ENCODE assay signal across 16 mouse cellular contexts in genomic region chr4:136652528-136652910, GRCm38 (mm10). TPM values are rescaled to one million over a fixed set of nuclear protein-coding genes. Genes with fewer than 3 reads are reported as not detected.
DNase-seq lines count a peak whose midpoint lies in the region; ATAC-seq and TF ChIP-seq lines count a peak whose summit lies in the region.
"Had no signal": no experiment of that assay in that cellular context is flagged by ENCODE, and none has a peak within 500 bp of the region (broad histone marks: within the 10 kb centered on the region; RNA-seq: fewer than 3 reads in every experiment).

No protein-coding gene starts in this region.

- no peak overlapping the region; the same call in 1 of the 2 replicates for H3K9ac ChIP-seq in liver, embryonic 11.5 days (ENCODE audit: low read depth, low read length)
- H3K9ac ChIP-seq in forebrain, embryonic 15.5 days (replicated peaks), result no peak overlapping the region
- H3K9ac ChIP-seq in midbrain, embryonic 14.5 days (replicated peaks; ENCODE audit: low read length), result 0 out of 2 replicates have a peak overlapping the region, but pooled peaks have one; percentile 14
- H3K9ac ChIP-seq in lung, postnatal 0 days (replicated peaks; ENCODE audit: low read depth), result no peak overlapping the region

- WGBS in liver, embryonic 11.5 days, result 46% methylated on average over 11 of the region's 11 CpGs
- 8% methylated on average over 11 of the region's 11 CpGs for WGBS in cerebellum, adult 2 months
- WGBS in forebrain, embryonic 15.5 days, result 61% methylated on average over 11 of the region's 11 CpGs
- WGBS in midbrain, embryonic 14.5 days, result 53% methylated on average over 11 of the region's 11 CpGs
- 63% methylated on average over 11 of the region's 11 CpGs for WGBS in lung, postnatal 0 days

- H3K4me3 ChIP-seq in liver, embryonic 11.5 days (ENCODE audit: low read depth, low read length), result no peak overlapping the region
- H3K4me3 ChIP-seq in cerebellum, adult 2 months (replicated peaks; ENCODE audit: insufficient read depth, low read depth, low read length), result no peak overlapping the region
- H3K4me3 ChIP-seq in forebrain, embryonic 15.5 days, result no peak overlapping the region
- no peak overlapping the region for H3K4me3 ChIP-seq in midbrain, embryonic 14.5 days (replicated peaks; ENCODE audit: low read depth, low read length)
- H3K4me3 ChIP-seq in lung, postnatal 0 days (ENCODE audit: low read depth, low read length), result no peak overlapping the region

- peaks cover 25% of the 10 kb centered on the region for H3K4me1 ChIP-seq in liver, embryonic 11.5 days (replicated peaks; ENCODE audit: control insufficient read depth, insufficient read depth, low read length)
- H3K4me1 ChIP-seq in cerebellum, adult 2 months (ENCODE audit: control insufficient read depth, insufficient read depth, low read length), result peaks cover 15% of the 10 kb centered on the region
- H3K4me1 ChIP-seq in forebrain, embryonic 15.5 days, result peaks cover 20% of the 10 kb centered on the region
- H3K4me1 ChIP-seq in midbrain, embryonic 14.5 days (ENCODE audit: control insufficient read depth, insufficient read depth, low read length), result peaks cover 22% of the 10 kb centered on the region
- H3K4me1 ChIP-seq in lung, postnatal 0 days (ENCODE audit: insufficient read depth, low read depth, low read length), result no peaks in the 10 kb centered on the region

- no peak for TF ChIP-seq CTCF in cerebellum, adult 2 months (IDR thresholded peaks at IDR 0.05; ENCODE audit: borderline replicate concordance, insufficient read depth, low read depth, low read length)
- no peak for TF ChIP-seq CTCF in lung, postnatal 0 days (IDR thresholded peaks at IDR 0.05)

- H3K27ac ChIP-seq in liver, embryonic 11.5 days (ENCODE audit: low read depth, low read length), result peak overlapping the region; percentile 77
- H3K27ac ChIP-seq in cerebellum, adult 2 months (ENCODE audit: insufficient read depth, low read length), result no peak overlapping the region
- H3K27ac ChIP-seq in forebrain, embryonic 15.5 days (replicated peaks), result peak overlapping the region; percentile 76
- peak overlapping the region; percentile 82 for H3K27ac ChIP-seq in midbrain, embryonic 14.5 days (replicated peaks; ENCODE audit: low read depth, low read length)
- H3K27ac ChIP-seq in lung, postnatal 0 days (ENCODE audit: low read length), result no peak overlapping the region
- H3K27ac ChIP-seq: kidney, postnatal 0 days had no signal

- H3K27me3 ChIP-seq in liver, embryonic 11.5 days (replicated peaks; ENCODE audit: control insufficient read depth, insufficient read depth, low read length), result no peaks in the 10 kb centered on the region
- H3K27me3 ChIP-seq in cerebellum, adult 2 months (ENCODE audit: control insufficient read depth, insufficient read depth, low read length), result no peaks in the 10 kb centered on the region
- H3K27me3 ChIP-seq in forebrain, embryonic 15.5 days, result no peaks in the 10 kb centered on the region
- H3K27me3 ChIP-seq in midbrain, embryonic 14.5 days (ENCODE audit: control insufficient read depth, insufficient read depth, low read length), result no peaks in the 10 kb centered on the region
- H3K27me3 ChIP-seq in lung, postnatal 0 days (replicated peaks; ENCODE audit: insufficient read depth, low read length), result no peaks in the 10 kb centered on the region

- no peak for DNase-seq in liver, embryonic 11.5 days (ENCODE audit: low spot score)
- no peak for DNase-seq in liver
- DNase-seq in cerebellum, adult 2 months, result peak; percentile 51 to 61
- peak; percentile 51 for DNase-seq in midbrain, embryonic 14.5 days
- DNase-seq in gastrocnemius, adult 18-20 months (ENCODE audit: low spot score), result no peak
- DNase-seq in lung, postnatal 0 days (ENCODE audit: low spot score), result no peak
- no peak for DNase-seq in thymus, postnatal 14 days
- DNase-seq: embryo, embryonic 11 days; lung, postnatal 10 days; spleen, adult 18-20 months; thymus, postnatal 36 days had no signal

- ATAC-seq in liver, embryonic 11.5 days (replicated peaks; ENCODE audit: low FRiP score), result no peak
- ATAC-seq in forebrain, embryonic 15.5 days (replicated peaks), result no peak
- ATAC-seq in midbrain, embryonic 14.5 days (ENCODE audit: low FRiP score, low TSS enrichment), result no peak; the same call in 1 of the 2 replicates
- no peak for ATAC-seq in lung, postnatal 0 days

- no peaks in the 10 kb centered on the region for H3K9me3 ChIP-seq in liver, embryonic 11.5 days (ENCODE audit: control insufficient read depth, low read length)
- H3K9me3 ChIP-seq in forebrain, embryonic 15.5 days, result no peaks in the 10 kb centered on the region
- H3K9me3 ChIP-seq in midbrain, embryonic 14.5 days (ENCODE audit: control insufficient read depth, low read length), result no peaks in the 10 kb centered on the region
- no peaks in the 10 kb centered on the region for H3K9me3 ChIP-seq in lung, postnatal 0 days (ENCODE audit: low read length)

- TF ChIP-seq POLR2A in cerebellum, adult 2 months (IDR thresholded peaks at IDR 0.05; ENCODE audit: borderline replicate concordance, insufficient read depth, low read length), result no peak

- 0 out of 2 replicates have a peak overlapping the region, but pooled peaks have one; percentile 1 for H3K4me2 ChIP-seq in liver, embryonic 11.5 days
- H3K4me2 ChIP-seq in forebrain, embryonic 15.5 days (replicated peaks), result no peak overlapping the region
- H3K4me2 ChIP-seq in midbrain, embryonic 14.5 days (ENCODE audit: low read length), result no peak overlapping the region
- no peak overlapping the region for H3K4me2 ChIP-seq in lung, postnatal 0 days (replicated peaks; ENCODE audit: low read depth, low read length)

- TF ChIP-seq EP300 in lung, postnatal 0 days (IDR thresholded peaks at IDR 0.05), result no peak

- H3K36me3 ChIP-seq in liver, embryonic 11.5 days (ENCODE audit: control insufficient read depth, insufficient read depth, low read length), result no peaks in the 10 kb centered on the region
- H3K36me3 ChIP-seq in forebrain, embryonic 15.5 days, result peaks cover 24% of the 10 kb centered on the region
- H3K36me3 ChIP-seq in midbrain, embryonic 14.5 days (ENCODE audit: control insufficient read depth, insufficient read depth, low read length), result peaks cover 43% of the 10 kb centered on the region
- no peaks in the 10 kb centered on the region for H3K36me3 ChIP-seq in lung, postnatal 0 days (ENCODE audit: insufficient read depth, low read length)

RNA-seq across cellular contexts. Expression of gene Lactbl1, which starts 30.1 kb away (rescaled TPM):
- polyA plus RNA-seq in liver, embryonic 11.5 days (2014; fragmentation: Nextera tagmentation; extraction: Ambion mirVana), result not detected in 2 replicates
- polyA plus RNA-seq in cerebellum, adult 2 months (2012; rRNA removed), result 0.13 and 0.21 TPM in 2 replicates
- 0.05 TPM in 1 of 2 replicates, not detected in the other for polyA plus RNA-seq in forebrain, embryonic 15.5 days (2015; fragmentation: Nextera tagmentation; extraction: Ambion mirVana)
- polyA plus RNA-seq in midbrain, embryonic 14.5 days (2014; fragmentation: Nextera tagmentation; extraction: Ambion mirVana), result not detected in 2 replicates
- total RNA-seq in gastrocnemius, adult 18-20 months (2021), result not detected
- not detected in 2 replicates for polyA plus RNA-seq in lung, postnatal 0 days (2015; fragmentation: Nextera tagmentation; extraction: Ambion mirVana)
- total RNA-seq: neutrophil, adult 5-6 weeks had no signal
- polyA plus RNA-seq: heart, postnatal 0 days; kidney, postnatal 0 days had no signal

RNA-seq across cellular contexts. Expression of gene Tex46, which starts 42.3 kb away (rescaled TPM):
- not detected in 2 replicates for polyA plus RNA-seq in liver, embryonic 11.5 days (2014; fragmentation: Nextera tagmentation; extraction: Ambion mirVana)
- polyA plus RNA-seq in cerebellum, adult 2 months (2012; rRNA removed), result not detected in 2 replicates
- not detected in 2 replicates for polyA plus RNA-seq in forebrain, embryonic 15.5 days (2015; fragmentation: Nextera tagmentation; extraction: Ambion mirVana)
- not detected in 2 replicates for polyA plus RNA-seq in midbrain, embryonic 14.5 days (2014; fragmentation: Nextera tagmentation; extraction: Ambion mirVana)
- not detected for total RNA-seq in gastrocnemius, adult 18-20 months (2021)
- not detected in 2 replicates for polyA plus RNA-seq in lung, postnatal 0 days (2015; fragmentation: Nextera tagmentation; extraction: Ambion mirVana)
- total RNA-seq: left cerebral cortex, postnatal 10 days; neutrophil, adult 5-6 weeks had no signal
- polyA plus RNA-seq: heart, postnatal 0 days; kidney, postnatal 0 days had no signal

RNA-seq across cellular contexts. Expression of gene Kdm1a, which starts 50.0 kb away (rescaled TPM):
- 35.4 and 37.5 TPM in 2 replicates for polyA plus RNA-seq in liver, embryonic 11.5 days (2014; fragmentation: Nextera tagmentation; extraction: Ambion mirVana)
- 61.2 and 63.1 TPM in 2 replicates for polyA plus RNA-seq in cerebellum, adult 2 months (2012; rRNA removed)
- 94.3 and 108 TPM in 2 replicates for polyA plus RNA-seq in forebrain, embryonic 15.5 days (2015; fragmentation: Nextera tagmentation; extraction: Ambion mirVana)
- 105 and 116 TPM in 2 replicates for polyA plus RNA-seq in midbrain, embryonic 14.5 days (2014; fragmentation: Nextera tagmentation; extraction: Ambion mirVana)
- 10 to 100 TPM; 17.9 TPM for total RNA-seq in gastrocnemius, adult 18-20 months (2021)
- 21.0 TPM in 2 replicates for polyA plus RNA-seq in lung, postnatal 0 days (2015; fragmentation: Nextera tagmentation; extraction: Ambion mirVana)

Comparison
In these comparisons a context has a peak if more than half of its experiments do, and no peak if none do; other contexts are left out.
1. DNase-seq: peak in cerebellum, adult 2 months (2 of 2) and midbrain, embryonic 14.5 days (single experiment); none in liver, embryonic 11.5 days (single experiment), liver (single experiment), gastrocnemius, adult 18-20 months (single experiment), lung, postnatal 0 days (single experiment) and thymus, postnatal 14 days (single experiment).
2. H3K27ac ChIP-seq: peak in liver, embryonic 11.5 days (single experiment), forebrain, embryonic 15.5 days (single experiment) and midbrain, embryonic 14.5 days (single experiment); none in cerebellum, adult 2 months (single experiment) and lung, postnatal 0 days (single experiment).